Mouse (Mus musculus) heart, postnatal 14 days (tissue): Measurements from ENCODE around the gene Acot11. TPM values are rescaled to one million over a fixed set of nuclear protein-coding genes. Genes with fewer than 3 reads are reported as not detected.

ENCODE experiments used
- DNase-seq, 2 experiments: peaks; one replicate each; pipeline ENCODE4 v3.0.0; 2021 to 2022
- intact Hi-C: fragments of 180-260 bp; cut with DNase I; formaldehyde crosslinking; loops from one replicate; pipeline ENCODE4 v1.15.1; 2025
- total RNA-seq, 2 experiments: library from RNA; stranded (reverse); gene quantifications; 2 replicates each; pipeline ENCODE4 v1.2.3; 2021

The Acot11 gene
- total RNA-seq, 2 experiments from 2014 or later: 27.8 to 30.3 TPM

GRCm38 (mm10) chr4:106705096-106705665 is 99.6 kb downstream of the Acot11 start:
- DNase-seq: no peak
- intact Hi-C loops: loop anchor here (5.0 to 10.0 kb wide), 2 partner anchors 230 to 457 kb away; no protein-coding TSS in a partner anchor

- DNase-seq: no peak
- intact Hi-C loops: loop anchor here (10.0 kb wide), 1 partner anchor 230 kb away; no protein-coding TSS in a partner anchor
Observed at GRCm38 (mm10) chr4:106704416-106704815, 100.4 kb downstream of the Acot11 start.

GRCm38 (mm10) chr4:106703956-106704355 is 100.8 kb downstream of the Acot11 start:
- no peak for DNase-seq
- intact Hi-C loops: loop anchor here (10.0 kb wide), 1 partner anchor 229 kb away; no protein-coding TSS in a partner anchor

- DNase-seq: no peak
- intact Hi-C loops: loop anchor here (10.0 kb wide), 1 partner anchor 226 kb away; no protein-coding TSS in a partner anchor
Observed at GRCm38 (mm10) chr4:106700798-106701197, 104.0 kb downstream of the Acot11 start.

- intact Hi-C loops: loop anchor here (10.0 kb wide), 1 partner anchor 225 kb away; no protein-coding TSS in a partner anchor
- peak in 1 of 2 experiments; percentile 8 for DNase-seq
Observed at GRCm38 (mm10) chr4:106699989-106700388, 104.8 kb downstream of the Acot11 start.

Other genes starting within 250 kb of the Acot11 start
- 1 to 10 TPM; 2.5 to 3.8 TPM for gene Dhcr24, start 244.0 kb downstream of the Acot11 start, total RNA-seq
- gene Lexm, start 187.8 kb downstream of the Acot11 start, total RNA-seq: not detected
- gene Ttc22, start 182.6 kb downstream of the Acot11 start, total RNA-seq: under 1 TPM; 0.15 to 0.24 TPM
- 1 to 10 TPM; 4.7 to 5.2 TPM for gene Pars2, start 153.9 kb downstream of the Acot11 start, total RNA-seq
- gene Ttc4, start 126.1 kb downstream of the Acot11 start, total RNA-seq: 10 to 100 TPM; 18.7 to 19.7 TPM
- gene Mroh7, start 74.1 kb downstream of the Acot11 start, total RNA-seq: under 1 TPM in 1 of 2 experiments, not detected in 1; 0.17 TPM
- gene Fam151a, start 71.1 kb downstream of the Acot11 start, total RNA-seq: under 1 TPM; 0.50 to 0.51 TPM
- 10 to 100 TPM; 42.5 to 46.9 TPM for gene Ssbp3, start 105.7 kb upstream of the Acot11 start, total RNA-seq